Mouse (Mus musculus) MEL (cell line): ENCODE data around the gene Prdm9. TPM values are rescaled to one million over a fixed set of nuclear protein-coding genes. Genes with fewer than 3 reads are reported as not detected.

Experiments used
- DNase-seq: peaks from one replicate; pipeline ENCODE4 v3.0.0; 2011; ENCODE audit warnings: low read depth, low spot score
- H3K27ac ChIP-seq: 2 replicates; pipeline ENCODE4 v1.5.1; 2012; ENCODE audit warnings: low read depth, mild to moderate bottlenecking, control low read depth, low read length, moderate library complexity; ENCODE audit not compliant: control insufficient read depth
- H3K27me3 ChIP-seq, 2 experiments: fragments of 150-350 bp in 1 of 2; sonication (generic) in 1 of 2; 2 replicates each; pipeline ENCODE4 v1.6.1; 2012; ENCODE audit warnings: low read length in 2 of 2, mild to moderate bottlenecking in 2 of 2, improper control_type of control experiment in 1 of 2, moderate library complexity in 1 of 2; ENCODE audit not compliant: insufficient read depth in 2 of 2, control insufficient read depth in 1 of 2
- H3K36me3 ChIP-seq, 2 experiments: 2 replicates each; pipeline ENCODE4 v1.6.1; 2012 to 2014; ENCODE audit warnings: low read length in 2 of 2, improper control_type of control experiment in 1 of 2, inconsistent platforms in 1 of 2, mild to moderate bottlenecking in 1 of 2; ENCODE audit not compliant: insufficient read depth in 2 of 2, control insufficient read depth in 1 of 2
- H3K4me1 ChIP-seq, 2 experiments: fragments of 150-350 bp in 1 of 2; sonication (generic) in 1 of 2; 2 replicates each; pipeline ENCODE4 v1.6.1; 2012; ENCODE audit warnings: low read length in 2 of 2, improper control_type of control experiment in 1 of 2, mild to moderate bottlenecking in 1 of 2; ENCODE audit not compliant: insufficient read depth in 2 of 2, control insufficient read depth in 1 of 2
- H3K4me3 ChIP-seq, 2 experiments: fragments of 150-350 bp in 1 of 2; sonication (generic) in 1 of 2; 2 replicates each; pipeline ENCODE4 v1.5.1; 2012; ENCODE audit warnings: low read depth in 2 of 2, low read length in 2 of 2, mild to moderate bottlenecking in 2 of 2, moderate library complexity in 2 of 2, control low read depth in 1 of 2, improper control_type of control experiment in 1 of 2; ENCODE audit not compliant: control insufficient read depth in 1 of 2, insufficient read depth in 1 of 2
- H3K79me2 ChIP-seq: 2 replicates; pipeline ENCODE4 v1.6.1; 2012; ENCODE audit warnings: mild to moderate bottlenecking, low read length, moderate library complexity; ENCODE audit not compliant: control insufficient read depth, poor library complexity, insufficient read depth
- H3K9ac ChIP-seq: 2 replicates; pipeline ENCODE4 v1.6.1; 2012; ENCODE audit warnings: low read depth, mild to moderate bottlenecking, control low read depth, low read length, moderate library complexity; ENCODE audit not compliant: control insufficient read depth, poor library complexity, severe bottlenecking
- H3K9me3 ChIP-seq: fragments of 150-350 bp; sonication (generic); replicated peaks from 2 replicates; pipeline ENCODE4 v1.6.1; 2012; ENCODE audit warnings: mild to moderate bottlenecking, low read length, improper control_type of control experiment, moderate library complexity; ENCODE audit not compliant: insufficient read depth
- BHLHE40 ChIP-seq: IDR thresholded peaks from 2 replicates; pipeline ENCODE4 v1.6.1; 2012; ENCODE audit warnings: low read depth, mild to moderate bottlenecking, inconsistent platforms, low read length, improper control_type of control experiment, borderline replicate concordance
- CHD1 ChIP-seq: IDR thresholded peaks from 2 replicates; pipeline ENCODE4 v1.6.1; 2012; ENCODE audit warnings: low read depth, mild to moderate bottlenecking, inconsistent platforms, low read length, improper control_type of control experiment
- CHD2 ChIP-seq: IDR thresholded peaks from 2 replicates; pipeline ENCODE4 v1.6.1; 2011; ENCODE audit warnings: low read length, improper control_type of control experiment
- CTCF ChIP-seq, 3 experiments: IDR thresholded peaks in 2 of 3; conservative IDR thresholded peaks in 1 of 3; 2 replicates each; pipeline ENCODE4 v1.5.1; 2011 to 2012; ENCODE audit warnings: low read length in 3 of 3, low read depth in 2 of 3, mild to moderate bottlenecking in 2 of 3, improper control_type of control experiment in 1 of 3, inconsistent platforms in 1 of 3, mixed read lengths in 1 of 3, moderate library complexity in 1 of 3; ENCODE audit not compliant: control insufficient read depth in 1 of 3, insufficient read depth in 1 of 3, poor library complexity in 1 of 3, severe bottlenecking in 1 of 3
- E2F4 ChIP-seq: IDR thresholded peaks from 2 replicates; pipeline ENCODE4 v1.6.1; 2011; ENCODE audit warnings: low read depth, low read length, improper control_type of control experiment, borderline replicate concordance
- ELF1 ChIP-seq: IDR thresholded peaks from 2 replicates; pipeline ENCODE4 v1.6.1; 2014; ENCODE audit warnings: low read depth, mild to moderate bottlenecking, inconsistent platforms, low read length, improper control_type of control experiment, moderate library complexity
- ETS1 ChIP-seq: IDR thresholded peaks from 2 replicates; pipeline ENCODE4 v1.6.1; 2012; ENCODE audit warnings: low read depth, mild to moderate bottlenecking, inconsistent platforms, low read length, improper control_type of control experiment, moderate library complexity
- GABPA ChIP-seq: IDR thresholded peaks from 2 replicates; pipeline ENCODE4 v1.6.1; 2012; ENCODE audit warnings: low read depth, mild to moderate bottlenecking, inconsistent platforms, low read length, improper control_type of control experiment, moderate library complexity
- GATA1 ChIP-seq: IDR thresholded peaks from 2 replicates; pipeline ENCODE4 v1.6.1; 2011; ENCODE audit warnings: low read depth, low read length, improper control_type of control experiment
- HCFC1 ChIP-seq: IDR thresholded peaks from 2 replicates; pipeline ENCODE4 v1.6.1; 2012; ENCODE audit warnings: low read depth, mild to moderate bottlenecking, inconsistent platforms, low read length, improper control_type of control experiment, moderate library complexity
- KAT2A ChIP-seq: conservative IDR thresholded peaks from 2 replicates; pipeline ENCODE4 v1.6.1; 2012; ENCODE audit warnings: low read depth, low read length, improper control_type of control experiment, inconsistent platforms
- MAFK ChIP-seq: IDR thresholded peaks from 2 replicates; pipeline ENCODE4 v1.6.1; 2011; ENCODE audit warnings: low read depth, mild to moderate bottlenecking, low read length, improper control_type of control experiment, borderline replicate concordance
- MAX ChIP-seq: IDR thresholded peaks from 2 replicates; pipeline ENCODE4 v1.6.1; 2011; ENCODE audit warnings: low read length, improper control_type of control experiment
- MEF2A ChIP-seq: IDR thresholded peaks from 2 replicates; pipeline ENCODE4 v1.6.1; 2014; ENCODE audit warnings: low read depth, mild to moderate bottlenecking, inconsistent platforms, low read length, improper control_type of control experiment; ENCODE audit not compliant: poor library complexity, insufficient replicate concordance, severe bottlenecking; ENCODE audit errors: extremely low read depth
- MXI1 ChIP-seq: IDR thresholded peaks from 2 replicates; pipeline ENCODE4 v1.6.1; 2011; ENCODE audit warnings: mild to moderate bottlenecking, low read depth, low read length, improper control_type of control experiment
- MYB ChIP-seq: IDR thresholded peaks from 2 replicates; pipeline ENCODE4 v1.6.1; 2011; ENCODE audit warnings: mild to moderate bottlenecking, low read depth, low read length, improper control_type of control experiment
- MYC ChIP-seq: IDR thresholded peaks from 2 replicates; pipeline ENCODE4 v1.6.1; 2011; ENCODE audit warnings: low read depth, mild to moderate bottlenecking, low read length, improper control_type of control experiment, moderate library complexity
- NELFE ChIP-seq: IDR thresholded peaks from 2 replicates; pipeline ENCODE4 v1.6.1; 2011; ENCODE audit warnings: low read depth, low read length, improper control_type of control experiment
- NRF1 ChIP-seq: IDR thresholded peaks from 2 replicates; pipeline ENCODE4 v1.6.1; 2014; ENCODE audit warnings: low read depth, mild to moderate bottlenecking, inconsistent platforms, low read length, improper control_type of control experiment, moderate library complexity; ENCODE audit not compliant: poor library complexity, insufficient read depth, severe bottlenecking
- POLR2A ChIP-seq, 2 experiments: IDR thresholded peaks; 2 replicates each; pipeline ENCODE4 v1.6.1; 2011 to 2012; ENCODE audit warnings: low read length in 2 of 2, mild to moderate bottlenecking in 2 of 2, control low read depth in 1 of 2, improper control_type of control experiment in 1 of 2, low read depth in 1 of 2, moderate library complexity in 1 of 2; ENCODE audit not compliant: control insufficient read depth in 1 of 2, insufficient read depth in 1 of 2, poor library complexity in 1 of 2
- POLR2AphosphoS2 ChIP-seq: IDR thresholded peaks from 2 replicates; pipeline ENCODE4 v1.6.1; 2011; ENCODE audit warnings: low read length, improper control_type of control experiment
- POLR2AphosphoS5 ChIP-seq: IDR thresholded peaks from 2 replicates; pipeline ENCODE4 v1.6.1; 2012; ENCODE audit warnings: low read depth, borderline replicate concordance, mild to moderate bottlenecking, inconsistent platforms, low read length, moderate library complexity, mixed read lengths
- RAD21 ChIP-seq: IDR thresholded peaks from 2 replicates; pipeline ENCODE4 v1.6.1; 2011; ENCODE audit warnings: mild to moderate bottlenecking, low read depth, low read length, improper control_type of control experiment
- RCOR1 ChIP-seq: IDR thresholded peaks from 2 replicates; pipeline ENCODE4 v1.6.1; 2012; ENCODE audit warnings: low read depth, mild to moderate bottlenecking, inconsistent platforms, low read length, improper control_type of control experiment
- SIN3A ChIP-seq: IDR thresholded peaks from 2 replicates; pipeline ENCODE4 v1.6.1; 2012; ENCODE audit warnings: low read length, improper control_type of control experiment, inconsistent platforms
- TAL1 ChIP-seq: IDR thresholded peaks from 2 replicates; pipeline ENCODE4 v1.6.1; 2012; ENCODE audit warnings: mild to moderate bottlenecking, inconsistent platforms, low read length, moderate library complexity, mixed read lengths
- TBP ChIP-seq: IDR thresholded peaks from 2 replicates; pipeline ENCODE4 v1.8.0; 2011; ENCODE audit warnings: low read depth, low read length, improper control_type of control experiment
- TCF12 ChIP-seq: IDR thresholded peaks from 2 replicates; pipeline ENCODE4 v1.6.1; 2014; ENCODE audit warnings: low read depth, mild to moderate bottlenecking, inconsistent platforms, low read length, improper control_type of control experiment, moderate library complexity
- UBTF ChIP-seq: IDR thresholded peaks from 2 replicates; pipeline ENCODE4 v1.6.1; 2012; ENCODE audit warnings: low read depth, mild to moderate bottlenecking, inconsistent platforms, low read length, improper control_type of control experiment, moderate library complexity, borderline replicate concordance; ENCODE audit not compliant: insufficient read depth
- USF2 ChIP-seq, 2 experiments: IDR thresholded peaks; 2 replicates each; pipeline ENCODE4 v1.6.1; 2011 to 2012; ENCODE audit warnings: improper control_type of control experiment in 2 of 2, low read length in 2 of 2, borderline replicate concordance in 1 of 2, inconsistent platforms in 1 of 2, low read depth in 1 of 2, mild to moderate bottlenecking in 1 of 2; ENCODE audit not compliant: insufficient read depth in 1 of 2
- ZC3H11A ChIP-seq: IDR thresholded peaks from 2 replicates; pipeline ENCODE4 v1.6.1; 2012; ENCODE audit warnings: low read depth, mild to moderate bottlenecking, inconsistent platforms, low read length, improper control_type of control experiment
- ZKSCAN1 ChIP-seq: IDR thresholded peaks from 2 replicates; pipeline ENCODE4 v1.6.1; 2012; ENCODE audit warnings: low read depth, mild to moderate bottlenecking, inconsistent platforms, low read length, improper control_type of control experiment, moderate library complexity
- ZMIZ1 ChIP-seq: IDR thresholded peaks from 2 replicates; pipeline ENCODE4 v1.6.1; 2012; ENCODE audit warnings: low read depth, mild to moderate bottlenecking, inconsistent platforms, low read length, improper control_type of control experiment, moderate library complexity
- ZNF384 ChIP-seq: IDR thresholded peaks from 2 replicates; pipeline ENCODE4 v1.6.1; 2012; ENCODE audit warnings: low read depth, mild to moderate bottlenecking, inconsistent platforms, low read length, improper control_type of control experiment
- polyA plus RNA-seq, 2 experiments: library from polyadenylated mRNA; stranded (reverse) in 1 of 2; unstranded in 1 of 2; fragments of >175 nt in 1 of 2; fragments of >200 nt in 1 of 2; gene quantifications; 2 replicates each; pipeline versions ENCODE4 v1.2.1 to v1.2.4; 2012; ENCODE audit warnings: low replicate concordance in 2 of 2, low read depth in 1 of 2; ENCODE audit not compliant: insufficient read length in 2 of 2, insufficient read depth in 1 of 2, missing spikeins in 1 of 2
- total RNA-seq: library from RNA; depleted of rRNA; stranded (reverse); fragments of 300-350 nt; gene quantifications from 2 replicates; pipeline ENCODE4 v1.2.3, GENCODE M21; 2012; rRNA removed

Gene Prdm9
- total RNA-seq, result 1.6 and 2.2 TPM in 2 replicates
- 10 to 100 TPM in 1 of 2 experiments, 1 to 10 TPM in 1; 3.5 to 42.2 TPM for polyA plus RNA-seq

GRCm38 (mm10) chr17:15564014-15564927, at the start of gene Prdm9:
TSS of gene Prdm9 (minus strand) at chr17:15564354.
- peak within 1 kb of the TSS; percentile 98 for H3K27ac ChIP-seq
- no peaks in the 10 kb centered on the region; the same call in 1 of the 2 replicates for H3K79me2 ChIP-seq
- H3K9me3 ChIP-seq, result no peaks in the 10 kb centered on the region
- H3K27me3 ChIP-seq, result no peaks in the 10 kb centered on the region
- DNase-seq, result peak; percentile 97
- H3K4me1 ChIP-seq, result peaks cover 0 to 8% of the 10 kb centered on the region in 2 experiments
- H3K9ac ChIP-seq, result peak within 1 kb of the TSS; percentile 96
- H3K36me3 ChIP-seq, result peaks cover 0 to 3% of the 10 kb centered on the region in 2 experiments; a peak in 2 of 4 replicates
- peak within 1 kb of the TSS; percentile 96 to 97 for H3K4me3 ChIP-seq
- TF ChIP-seq GABPA (no peak), SIN3A (peak; percentile 65), UBTF (no peak), ZMIZ1 (no peak; the same call in none of the 2 replicates), MYB (no peak), MAFK (no peak), RAD21 (no peak), NRF1 (peak; percentile 80), POLR2A (IDR thresholded peaks at IDR 0.05; ENCODE audit: control insufficient read depth in 1 of 2, insufficient read depth in 1 of 2, low read depth in 1 of 2, low read length in 2 of 2, poor library complexity in 1 of 2) (peak; percentile 64 to 88), POLR2AphosphoS5 (no peak), POLR2AphosphoS2 (peak; percentile 80; the same call in 1 of the 2 replicates), ETS1 (peak; percentile 47; the same call in 1 of the 2 replicates), MEF2A (no peak), HCFC1 (peak; percentile 66), CHD1 (no peak), ZNF384 (no peak), CTCF (IDR thresholded peaks at IDR 0.05 in 2 of 3, conservative IDR thresholded peaks at IDR 0.05 in 1 of 3; ENCODE audit: control insufficient read depth in 1 of 3, insufficient read depth in 1 of 3, low read depth in 2 of 3, low read length in 3 of 3, poor library complexity in 1 of 3, severe bottlenecking in 1 of 3) (no peak), ELF1 (peak; percentile 65), E2F4 (peak; percentile 64), ZKSCAN1 (no peak), TBP (peak; percentile 87), TAL1 (no peak), USF2 (IDR thresholded peaks at IDR 0.05; ENCODE audit: borderline replicate concordance in 1 of 2, insufficient read depth in 1 of 2, low read depth in 1 of 2, low read length in 2 of 2) (no peak), NELFE (peak; percentile 84), ZC3H11A (no peak), KAT2A (peak; percentile 43; the same call in 1 of the 2 replicates), TCF12 (peak; percentile 66), RCOR1 (peak; percentile 59), GATA1 (peak; percentile 84), CHD2 (no peak), MYC (0 out of 2 replicates have a peak, but pooled peaks have one; percentile 29), MXI1 (peak; percentile 37; the same call in 1 of the 2 replicates), BHLHE40 (peak; percentile 77; the same call in 1 of the 2 replicates), MAX (peak; percentile 33; the same call in 1 of the 2 replicates)
